Mouse (Mus musculus) embryonic fibroblast, embryonic 13.5 days (primary cell): ENCODE data around the gene 1810049J17Rik.

Experiments
- CTCF ChIP-seq: IDR thresholded peaks from 2 replicates; pipeline ENCODE4 v1.5.1; 2011; ENCODE audit warnings: mild to moderate bottlenecking, control low read depth, low read length, moderate library complexity, borderline replicate concordance; ENCODE audit not compliant: insufficient read depth
- POLR2A ChIP-seq: IDR thresholded peaks from 2 replicates; pipeline ENCODE4 v1.6.1; 2011; ENCODE audit warnings: low read depth, mild to moderate bottlenecking, control low read depth, low read length, moderate library complexity

GRCm38 (mm10) chr15:12317290-12317689 lies 4.4 kb downstream of the 1810049J17Rik start:
- TF ChIP-seq CTCF (no peak), POLR2A (no peak)
